Mouse (Mus musculus) CH12.LX (cell line): ENCODE measurements around the gene Ubald2. TPM values are rescaled to one million over a fixed set of nuclear protein-coding genes. Genes with fewer than 3 reads are reported as not detected.

Source experiments
- DNase-seq: peaks from one replicate; pipeline ENCODE4 v3.0.0-alpha.2; 2013; ENCODE audit errors: extremely low read depth
- H3K27ac ChIP-seq: 2 replicates; pipeline ENCODE4 v1.5.1; 2012; ENCODE audit warnings: low read depth, mild to moderate bottlenecking, control low read depth, moderate library complexity; ENCODE audit not compliant: insufficient read depth
- H3K27me3 ChIP-seq: replicated peaks from 2 replicates; pipeline ENCODE3; 2012; ENCODE audit warnings: inconsistent platforms
- H3K36me3 ChIP-seq, 2 experiments: replicated peaks in 1 of 2; 2 replicates each; pipeline versions ENCODE3 to v1.6.1; 2012; ENCODE audit warnings: inconsistent platforms in 1 of 2, low read length in 1 of 2, mild to moderate bottlenecking in 1 of 2, mixed read lengths in 1 of 2, moderate library complexity in 1 of 2; ENCODE audit not compliant: control insufficient read depth in 1 of 2, insufficient read depth in 1 of 2
- H3K4me1 ChIP-seq, 2 experiments: 2 replicates each; pipeline ENCODE4 v1.6.1; 2012; ENCODE audit warnings: inconsistent platforms in 1 of 2, moderate library complexity in 1 of 2; ENCODE audit not compliant: insufficient read depth in 2 of 2, control insufficient read depth in 1 of 2
- H3K4me2 ChIP-seq: 2 replicates; pipeline ENCODE4 v1.6.1; 2012; ENCODE audit warnings: low read depth, mild to moderate bottlenecking, control low read depth; ENCODE audit not compliant: poor library complexity, insufficient read depth, severe bottlenecking
- H3K4me3 ChIP-seq, 3 experiments: fragments of 150-350 bp in 1 of 3; sonication (generic) in 1 of 3; replicated peaks in 1 of 3; 2 replicates each; pipeline versions ENCODE3 to v1.5.1; 2011 to 2012; ENCODE audit warnings: low read depth in 2 of 3, low read length in 2 of 3, mild to moderate bottlenecking in 2 of 3, moderate library complexity in 2 of 3, control low read depth in 1 of 3, improper control_type of control experiment in 1 of 3, inconsistent platforms in 1 of 3, mixed read lengths in 1 of 3; ENCODE audit not compliant: poor library complexity in 1 of 3
- H3K79me2 ChIP-seq: replicated peaks from 2 replicates; pipeline ENCODE4 v1.6.1; 2012; ENCODE audit warnings: mild to moderate bottlenecking, moderate library complexity; ENCODE audit not compliant: control insufficient read depth, poor library complexity, insufficient read depth, severe bottlenecking; ENCODE audit errors: extremely low read depth
- H3K9ac ChIP-seq: 2 replicates; pipeline ENCODE4 v1.6.1; 2012; ENCODE audit warnings: low read depth, mild to moderate bottlenecking, control low read depth, moderate library complexity; ENCODE audit not compliant: insufficient read depth
- H3K9me3 ChIP-seq: replicated peaks from 2 replicates; pipeline ENCODE3; 2012; ENCODE audit warnings: low read length, inconsistent platforms, mixed read lengths
- BHLHE40 ChIP-seq: IDR thresholded peaks from 2 replicates; pipeline ENCODE4 v1.6.1; 2011; ENCODE audit warnings: mild to moderate bottlenecking, low read depth, low read length, improper control_type of control experiment
- CTCF ChIP-seq, 2 experiments: IDR thresholded peaks in 1 of 2; conservative IDR thresholded peaks in 1 of 2; 2 replicates each; pipeline ENCODE4 v1.5.1; 2011 to 2012; ENCODE audit warnings: low read depth in 2 of 2, low read length in 2 of 2, improper control_type of control experiment in 1 of 2, inconsistent platforms in 1 of 2, mild to moderate bottlenecking in 1 of 2, moderate library complexity in 1 of 2
- GABPA ChIP-seq: IDR thresholded peaks from 2 replicates; pipeline ENCODE4 v1.6.1; 2012; ENCODE audit warnings: low read depth, low read length, improper control_type of control experiment, inconsistent platforms; ENCODE audit not compliant: insufficient replicate concordance
- HCFC1 ChIP-seq: IDR thresholded peaks from 2 replicates; pipeline ENCODE4 v1.6.1; 2012; ENCODE audit warnings: low read depth, mild to moderate bottlenecking, inconsistent platforms, low read length, improper control_type of control experiment
- MXI1 ChIP-seq: IDR thresholded peaks from 2 replicates; pipeline ENCODE4 v1.6.1; 2011; ENCODE audit warnings: mild to moderate bottlenecking, low read depth, low read length, improper control_type of control experiment
- MYC ChIP-seq: IDR thresholded peaks from 2 replicates; pipeline ENCODE4 v1.6.1; 2011; ENCODE audit warnings: low read depth, mild to moderate bottlenecking, improper control_type of control experiment, low read length
- NRF1 ChIP-seq: IDR thresholded peaks from 2 replicates; pipeline ENCODE4 v1.6.1; 2014; ENCODE audit warnings: low read depth, mild to moderate bottlenecking, inconsistent platforms, low read length, improper control_type of control experiment, moderate library complexity
- POLR2A ChIP-seq: IDR thresholded peaks from 2 replicates; pipeline ENCODE4 v1.6.1; 2011; ENCODE audit warnings: low read depth, mild to moderate bottlenecking, improper control_type of control experiment, low read length
- RAD21 ChIP-seq: IDR thresholded peaks from 2 replicates; pipeline ENCODE4 v1.6.1; 2011; ENCODE audit warnings: low read depth, mild to moderate bottlenecking, low read length, improper control_type of control experiment, moderate library complexity
- SMC3 ChIP-seq: IDR thresholded peaks from 2 replicates; pipeline ENCODE4 v1.6.1; 2011; ENCODE audit warnings: low read depth, low read length, improper control_type of control experiment
- USF1 ChIP-seq: IDR thresholded peaks from 2 replicates; pipeline ENCODE4 v1.6.1; 2014; ENCODE audit warnings: low read depth, mild to moderate bottlenecking, inconsistent platforms, low read length, improper control_type of control experiment
- ZKSCAN1 ChIP-seq: IDR thresholded peaks from 2 replicates; pipeline ENCODE4 v1.6.1; 2012; ENCODE audit warnings: low read depth, inconsistent platforms, low read length, improper control_type of control experiment, borderline replicate concordance
- ZNF384 ChIP-seq: IDR thresholded peaks from 2 replicates; pipeline ENCODE4 v1.6.1; 2012; ENCODE audit warnings: low read depth, low read length, improper control_type of control experiment, inconsistent platforms
- dilution Hi-C: fragments of 300-500 bp; cut with MboI; formaldehyde crosslinking; loops from 2 replicates; pipeline ENCODE4 v1.14.3; 2020; ENCODE audit warnings: low sequenced_read_pairs; ENCODE audit not compliant: extremely low pct_unique_long_range_greater_than_20kb, extremely low pct_ligation_motif_present
- in situ Hi-C: fragments of 300-500 bp; cut with MboI; formaldehyde crosslinking; loops from 3 replicates; pipeline ENCODE4 v1.14.3; 2019; ENCODE audit warnings: low sequenced_read_pairs, low pct_ligation_motif_present, low pct_unique_long_range_greater_than_20kb, mixed read lengths
- polyA plus RNA-seq: library from polyadenylated mRNA; unstranded; fragments of >175 nt; gene quantifications from 2 replicates; pipeline ENCODE4 v1.2.1, GENCODE M21; 2012; ENCODE audit warnings: low read depth; ENCODE audit not compliant: insufficient read length
- total RNA-seq, 2 experiments: library from RNA; depleted of rRNA; stranded (reverse); fragments of 300-350 nt in 1 of 2; fragments of >200 nt in 1 of 2; gene quantifications; 2 replicates each; pipeline ENCODE4 v1.2.3; 2012 to 2014

Gene Ubald2
- total and polyA plus RNA-seq, 3 experiments, result 228 to 436 (median 336) TPM

- TF ChIP-seq RAD21, result peak; percentile 7; the same call in 1 of the 2 replicates
These were observed 46.5 kb upstream of the Ubald2 start (continued) for GRCm38 (mm10) chr11:116387086-116388071.

GRCm38 (mm10) chr11:116388841-116389480, 44.9 kb upstream of the Ubald2 start:
- H3K27ac ChIP-seq, result peak overlapping the region; percentile 78
- dilution Hi-C loops (no loop called here), in situ Hi-C loops (no loop called here)
- peak overlapping the region; percentile 70 for H3K9ac ChIP-seq
- H3K79me2 ChIP-seq, result peaks cover 5% of the 10 kb centered on the region; the same call in 1 of the 2 replicates
- H3K36me3 ChIP-seq, result peaks cover 0 to 2% of the 10 kb centered on the region in 2 experiments
- TF ChIP-seq ZNF384 (no peak), USF1 (no peak), CTCF (conservative IDR thresholded peaks at IDR 0.05 in 1 of 2, IDR thresholded peaks at IDR 0.05 in 1 of 2; ENCODE audit: low read depth in 2 of 2, low read length in 2 of 2) (peak in 1 of 2 experiments; percentile 41; a peak in 2 of 4 replicates), SMC3 (peak; percentile 46), NRF1 (peak; percentile 38; the same call in 1 of the 2 replicates), MYC (no peak), RAD21 (peak; percentile 22)
- peaks cover 20 to 36% of the 10 kb centered on the region in 2 experiments for H3K4me1 ChIP-seq
- peak; percentile 76 for DNase-seq
- peak overlapping the region; percentile 64 for H3K4me2 ChIP-seq
- H3K9me3 ChIP-seq, result no peaks in the 10 kb centered on the region
- H3K27me3 ChIP-seq, result no peaks in the 10 kb centered on the region
- H3K4me3 ChIP-seq, result peak overlapping the region; percentile 7 to 30 (median 21)

GRCm38 (mm10) chr11:116394769-116395168, 39.1 kb upstream of the Ubald2 start:
- peaks cover 5% of the 10 kb centered on the region; the same call in 1 of the 2 replicates for H3K79me2 ChIP-seq
- dilution Hi-C loops, result no loop called here
- in situ Hi-C loops, result no loop called here
- DNase-seq, result no peak
- H3K36me3 ChIP-seq, result peaks cover 19 to 27% of the 10 kb centered on the region in 2 experiments
- TF ChIP-seq MXI1 (no peak), BHLHE40 (no peak), NRF1 (no peak), GABPA (no peak), HCFC1 (no peak), CTCF (conservative IDR thresholded peaks at IDR 0.05 in 1 of 2, IDR thresholded peaks at IDR 0.05 in 1 of 2; ENCODE audit: low read depth in 2 of 2, low read length in 2 of 2) (no peak), ZKSCAN1 (no peak), ZNF384 (no peak), USF1 (no peak), POLR2A (no peak)
- H3K4me2 ChIP-seq, result no peak overlapping the region
- peaks cover 4% of the 10 kb centered on the region for H3K9me3 ChIP-seq
- H3K9ac ChIP-seq, result no peak overlapping the region
- H3K4me3 ChIP-seq, result no peak overlapping the region
- peaks cover 26 to 42% of the 10 kb centered on the region in 2 experiments for H3K4me1 ChIP-seq
- peak overlapping the region; percentile 65 for H3K27ac ChIP-seq
- no peaks in the 10 kb centered on the region for H3K27me3 ChIP-seq
